In the genomic region with DNA sequence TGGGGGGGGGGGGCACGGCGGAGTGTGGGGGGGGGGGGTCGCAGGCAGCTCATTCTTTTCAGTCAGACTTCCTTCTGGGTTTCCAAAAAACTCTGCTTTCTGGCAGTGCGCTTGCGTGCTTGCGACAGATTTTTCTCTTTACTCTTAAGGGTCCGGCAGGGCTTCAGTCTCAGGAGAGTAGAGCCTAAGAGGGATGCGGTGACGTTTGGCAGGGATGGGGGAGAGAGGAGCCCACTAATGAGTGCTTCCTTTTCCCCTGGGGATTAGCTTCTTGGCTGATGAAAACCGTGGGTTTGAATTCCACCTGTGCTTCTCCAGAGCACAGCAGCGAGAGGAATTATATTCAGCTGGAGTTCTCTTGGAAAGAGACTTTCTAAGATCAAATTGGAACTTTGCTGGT, we compare ENCODE assay signal across 15 mouse cellular contexts. TPM values are rescaled to one million over a fixed set of nuclear protein-coding genes. Genes with fewer than 3 reads are reported as not detected.
DNase-seq lines count a peak whose midpoint lies in the region; ATAC-seq lines count a peak whose summit lies in the region.
"Had no signal": no experiment of that assay in that cellular context is flagged by ENCODE, and none has a peak within 500 bp of the region (broad histone marks: within the 10 kb centered on the region; RNA-seq: fewer than 3 reads in every experiment).

No protein-coding gene starts in this region.

- WGBS in heart, embryonic 15.5 days, result 40% methylated on average over 11 of the region's 11 CpGs
- WGBS in heart, embryonic 10.5 days, result 33% methylated on average over 11 of the region's 11 CpGs
- 34% methylated on average over 11 of the region's 11 CpGs for WGBS in intestine, embryonic 14.5 days
- 34% methylated on average over 11 of the region's 11 CpGs for WGBS in intestine, embryonic 15.5 days
- 26% methylated on average over 11 of the region's 11 CpGs for WGBS in midbrain, embryonic 14.5 days
- WGBS in midbrain, embryonic 15.5 days, result 22% methylated on average over 11 of the region's 11 CpGs

- H3K9ac ChIP-seq in heart, embryonic 15.5 days, result no peak overlapping the region
- H3K9ac ChIP-seq in intestine, embryonic 14.5 days (ENCODE audit: low read length), result no peak overlapping the region
- H3K9ac ChIP-seq in intestine, embryonic 15.5 days, result no peak overlapping the region
- no peak overlapping the region for H3K9ac ChIP-seq in midbrain, embryonic 14.5 days (replicated peaks; ENCODE audit: low read length)
- no peak overlapping the region for H3K9ac ChIP-seq in midbrain, embryonic 15.5 days

- 0 out of 2 replicates have a peak overlapping the region, but pooled peaks have one; percentile 15 for H3K4me2 ChIP-seq in heart, embryonic 15.5 days
- no peak overlapping the region for H3K4me2 ChIP-seq in intestine, embryonic 14.5 days (ENCODE audit: low read length)
- H3K4me2 ChIP-seq in intestine, embryonic 15.5 days (replicated peaks), result no peak overlapping the region
- H3K4me2 ChIP-seq in midbrain, embryonic 14.5 days (ENCODE audit: low read length), result no peak overlapping the region
- no peak overlapping the region for H3K4me2 ChIP-seq in midbrain, embryonic 15.5 days

- intact Hi-C loops in left cerebral cortex, postnatal 10 days (cut with DNase I), result no loop called here

- H3K4me1 ChIP-seq in heart, embryonic 15.5 days (replicated peaks), result peaks cover 5% of the 10 kb centered on the region; the same call in 1 of the 2 replicates
- H3K4me1 ChIP-seq in heart, embryonic 10.5 days, result peaks cover 11% of the 10 kb centered on the region; the same call in 1 of the 2 replicates
- H3K4me1 ChIP-seq in intestine, embryonic 14.5 days (replicated peaks; ENCODE audit: control insufficient read depth, insufficient read depth, low read length), result no peaks in the 10 kb centered on the region
- peaks cover 4% of the 10 kb centered on the region; the same call in 1 of the 2 replicates for H3K4me1 ChIP-seq in intestine, embryonic 15.5 days (replicated peaks)
- no peaks in the 10 kb centered on the region for H3K4me1 ChIP-seq in midbrain, embryonic 14.5 days (ENCODE audit: control insufficient read depth, insufficient read depth, low read length)
- H3K4me1 ChIP-seq in midbrain, embryonic 15.5 days, result no peaks in the 10 kb centered on the region

- no peak overlapping the region for H3K27ac ChIP-seq in heart, embryonic 15.5 days
- no peak overlapping the region for H3K27ac ChIP-seq in heart, embryonic 10.5 days
- no peak overlapping the region for H3K27ac ChIP-seq in intestine, embryonic 14.5 days (ENCODE audit: low read depth)
- no peak overlapping the region for H3K27ac ChIP-seq in intestine, embryonic 15.5 days
- no peak overlapping the region for H3K27ac ChIP-seq in midbrain, embryonic 14.5 days (replicated peaks; ENCODE audit: low read depth, low read length)
- H3K27ac ChIP-seq in midbrain, embryonic 15.5 days, result no peak overlapping the region

- 0 out of 2 replicates have a peak, but pooled peaks have one; percentile 35 for ATAC-seq in heart, embryonic 15.5 days (replicated peaks; ENCODE audit: insufficient number of reproducible peaks, insufficient read depth, low FRiP score, low read depth)
- ATAC-seq in intestine, embryonic 14.5 days (replicated peaks; ENCODE audit: low FRiP score, low TSS enrichment, low read depth), result no peak
- ATAC-seq in intestine, embryonic 15.5 days, result no peak
- ATAC-seq in midbrain, embryonic 14.5 days (ENCODE audit: low FRiP score, low TSS enrichment), result no peak
- no peak for ATAC-seq in midbrain, embryonic 15.5 days (replicated peaks)
- ATAC-seq: forebrain, embryonic 16.5 days had no signal

- H3K9me3 ChIP-seq in heart, embryonic 15.5 days (replicated peaks), result no peaks in the 10 kb centered on the region
- H3K9me3 ChIP-seq in heart, embryonic 10.5 days, result no peaks in the 10 kb centered on the region
- H3K9me3 ChIP-seq in intestine, embryonic 14.5 days (ENCODE audit: control insufficient read depth, low read length), result no peaks in the 10 kb centered on the region
- H3K9me3 ChIP-seq in intestine, embryonic 15.5 days, result no peaks in the 10 kb centered on the region
- H3K9me3 ChIP-seq in midbrain, embryonic 14.5 days (ENCODE audit: control insufficient read depth, low read length), result no peaks in the 10 kb centered on the region
- H3K9me3 ChIP-seq in midbrain, embryonic 15.5 days, result no peaks in the 10 kb centered on the region

- no peaks in the 10 kb centered on the region for H3K27me3 ChIP-seq in heart, embryonic 15.5 days
- 0 out of 2 replicates have a peak, but pooled peaks cover 6% of the 10 kb centered on the region for H3K27me3 ChIP-seq in heart, embryonic 10.5 days (ENCODE audit: insufficient read depth, poor library complexity, severe bottlenecking)
- no peaks in the 10 kb centered on the region for H3K27me3 ChIP-seq in intestine, embryonic 14.5 days (replicated peaks; ENCODE audit: control insufficient read depth, insufficient read depth, low read length)
- H3K27me3 ChIP-seq in intestine, embryonic 15.5 days (replicated peaks), result no peaks in the 10 kb centered on the region
- H3K27me3 ChIP-seq in midbrain, embryonic 14.5 days (ENCODE audit: control insufficient read depth, insufficient read depth, low read length), result no peaks in the 10 kb centered on the region
- 0 out of 2 replicates have a peak, but pooled peaks cover 8% of the 10 kb centered on the region for H3K27me3 ChIP-seq in midbrain, embryonic 15.5 days (replicated peaks)

- no peak for DNase-seq in heart, embryonic 10.5 days (ENCODE audit: low spot score)
- DNase-seq in intestine, embryonic 14.5 days (ENCODE audit: low spot score), result peak; percentile 50
- DNase-seq in midbrain, embryonic 14.5 days, result peak; percentile 51
- DNase-seq in left cerebral cortex, postnatal 10 days (ENCODE audit: extremely low spot score in 1 of 2, low spot score in 2 of 2), result no peak
- DNase-seq: adrenal gland, postnatal 25 days; cerebellum, adult 8-10 months; kidney, adult 11 months; lung, adult 2 months; lung, postnatal 4 days; right cerebral cortex, postnatal 25 days; thymus, postnatal 14 days had no signal

- H3K4me3 ChIP-seq in heart, embryonic 15.5 days, result no peak overlapping the region
- no peak overlapping the region for H3K4me3 ChIP-seq in heart, embryonic 10.5 days
- no peak overlapping the region for H3K4me3 ChIP-seq in intestine, embryonic 14.5 days (ENCODE audit: low read depth, low read length)
- H3K4me3 ChIP-seq in intestine, embryonic 15.5 days (replicated peaks), result no peak overlapping the region
- H3K4me3 ChIP-seq in midbrain, embryonic 14.5 days (replicated peaks; ENCODE audit: low read depth, low read length), result no peak overlapping the region
- no peak overlapping the region for H3K4me3 ChIP-seq in midbrain, embryonic 15.5 days

- H3K36me3 ChIP-seq in heart, embryonic 15.5 days, result peaks cover 17% of the 10 kb centered on the region; the same call in 1 of the 2 replicates
- peaks cover 17% of the 10 kb centered on the region; the same call in 1 of the 2 replicates for H3K36me3 ChIP-seq in heart, embryonic 10.5 days
- H3K36me3 ChIP-seq in intestine, embryonic 14.5 days (ENCODE audit: control insufficient read depth, insufficient read depth, low read length), result no peaks in the 10 kb centered on the region
- no peaks in the 10 kb centered on the region for H3K36me3 ChIP-seq in intestine, embryonic 15.5 days
- H3K36me3 ChIP-seq in midbrain, embryonic 14.5 days (ENCODE audit: control insufficient read depth, insufficient read depth, low read length), result no peaks in the 10 kb centered on the region
- H3K36me3 ChIP-seq in midbrain, embryonic 15.5 days (replicated peaks), result no peaks in the 10 kb centered on the region

RNA-seq across cellular contexts. Expression of a gene that starts 8.5 kb away (rescaled TPM):
- polyA plus RNA-seq in heart, embryonic 15.5 days (2015; fragmentation: Nextera tagmentation; extraction: Ambion mirVana), result 8.0 and 8.2 TPM in 2 replicates
- 6.1 and 7.6 TPM in 2 replicates for polyA plus RNA-seq in heart, embryonic 10.5 days (2016; fragmentation: Nextera tagmentation; extraction: Ambion mirVana)
- polyA plus RNA-seq in intestine, embryonic 14.5 days (2014; fragmentation: Nextera tagmentation; extraction: Ambion mirVana), result 5.1 and 6.0 TPM in 2 replicates
- 5.4 and 6.9 TPM in 2 replicates for polyA plus RNA-seq in intestine, embryonic 15.5 days (2015; fragmentation: Nextera tagmentation; extraction: Ambion mirVana)
- polyA plus RNA-seq in midbrain, embryonic 14.5 days (2014; fragmentation: Nextera tagmentation; extraction: Ambion mirVana), result 1.4 and 2.8 TPM in 2 replicates
- polyA plus RNA-seq in midbrain, embryonic 15.5 days (2015; fragmentation: Nextera tagmentation; extraction: Ambion mirVana), result 2.3 and 2.7 TPM in 2 replicates
- total RNA-seq in left cerebral cortex, postnatal 10 days (2021), result 1 to 10 TPM; 2.6 to 4.7 TPM

Comparison
In these comparisons a context has a peak if more than half of its experiments do, and no peak if none do; other contexts are left out.
1. DNase-seq: peak in intestine, embryonic 14.5 days (single experiment) and midbrain, embryonic 14.5 days (single experiment); none in heart, embryonic 10.5 days (single experiment) and left cerebral cortex, postnatal 10 days (0 of 2).